Mouse (Mus musculus) small intestine, adult 2 months (tissue): Measurements from ENCODE around the gene Fam171a1.

Source experiments
- CTCF ChIP-seq: fragments of 200-500 bp; IDR thresholded peaks from 2 replicates; pipeline ENCODE4 v1.5.1; 2012; ENCODE audit warnings: low read depth, mild to moderate bottlenecking, control low read depth, inconsistent platforms, low read length, moderate library complexity, mixed read lengths; ENCODE audit not compliant: insufficient replicate concordance, insufficient read length; ENCODE audit errors: extremely low read depth
- POLR2A ChIP-seq: fragments of 200-500 bp; IDR thresholded peaks from 2 replicates; pipeline ENCODE4 v1.6.1; 2012; ENCODE audit warnings: low read depth, mild to moderate bottlenecking, control low read depth, inconsistent platforms, low read length, moderate library complexity

DNA sequence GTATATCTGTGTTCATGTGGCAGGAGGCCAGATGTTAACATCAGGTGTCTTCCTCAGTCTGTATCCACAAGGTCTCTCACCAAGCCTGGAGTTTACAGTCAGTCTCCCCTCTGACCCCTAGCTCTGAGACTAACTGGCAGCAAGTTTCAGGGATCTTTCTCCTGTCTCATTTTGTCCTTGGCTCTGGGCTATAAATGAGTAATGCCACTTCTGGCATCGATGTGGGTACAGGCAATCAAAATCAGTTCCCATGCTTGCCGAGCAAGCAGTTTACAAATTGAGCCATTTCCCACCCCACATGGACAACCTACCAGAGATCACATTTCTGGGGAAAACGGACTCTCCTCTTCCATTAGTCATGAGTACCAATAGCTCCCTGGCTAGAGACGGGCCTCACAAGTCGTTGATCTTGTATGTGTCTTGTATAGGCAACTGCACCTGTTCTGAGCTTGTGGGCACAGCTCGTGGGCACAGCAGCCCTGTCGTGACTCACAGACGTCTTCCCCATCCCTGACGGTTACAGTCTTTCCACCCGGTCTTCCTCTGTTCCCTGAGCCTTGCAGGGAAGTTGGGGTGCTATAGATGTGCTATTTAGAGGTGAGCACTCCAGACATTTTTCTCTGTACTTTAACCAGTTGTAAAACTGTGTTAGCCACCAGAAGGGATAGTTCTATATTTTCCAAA is 43.8 kb downstream of the Fam171a1 start:
- TF ChIP-seq CTCF (no peak), POLR2A (no peak)
